Mouse (Mus musculus): Measurements from ENCODE around the gene Pbld1. TPM values are rescaled to one million over a fixed set of nuclear protein-coding genes. Genes with fewer than 3 reads are reported as not detected.

Pbld1 gene
- polyA plus RNA-seq (2014; fragmentation: Illumina TruSeq; extraction: RNeasy Lipid Tissue Mini Kit (QIAGEN cat#74804); ENCODE audit: insufficient read depth, low read depth, low replicate concordance): 3.7 TPM

DNA sequence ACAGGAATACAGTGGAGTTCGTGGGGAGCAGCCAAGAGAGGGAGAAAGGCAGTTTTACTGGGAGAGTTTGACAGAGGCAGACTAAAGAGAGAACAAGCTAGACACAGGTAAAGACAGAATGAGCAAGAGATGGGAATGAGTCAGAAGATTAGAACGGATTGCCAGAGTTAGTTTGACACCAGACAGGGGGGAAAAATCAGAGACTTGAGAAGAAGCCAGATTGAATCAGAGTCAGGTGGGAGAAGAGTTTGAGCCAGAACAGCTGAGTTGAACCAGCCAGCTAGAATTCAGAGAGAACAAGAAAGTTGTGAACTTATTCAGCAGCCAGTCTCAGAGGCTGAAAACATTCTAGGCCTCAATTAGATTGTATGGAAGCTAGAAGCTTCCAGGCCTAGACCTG is at the start of gene Pbld1:
Gene Pbld1 (plus strand): TSS at position 301 of the 400 bp plus-strand sequence.

GRCm38 (mm10) chr10:63023749-63024579 is 36.0 kb upstream of the Pbld1 start, which contains the start of the genes Hnrnph3 and Pbld2:
Gene Hnrnph3 (minus strand): TSS chr10:63024217.
Gene Pbld2 (plus strand): TSS chr10:63024315.

DNA sequence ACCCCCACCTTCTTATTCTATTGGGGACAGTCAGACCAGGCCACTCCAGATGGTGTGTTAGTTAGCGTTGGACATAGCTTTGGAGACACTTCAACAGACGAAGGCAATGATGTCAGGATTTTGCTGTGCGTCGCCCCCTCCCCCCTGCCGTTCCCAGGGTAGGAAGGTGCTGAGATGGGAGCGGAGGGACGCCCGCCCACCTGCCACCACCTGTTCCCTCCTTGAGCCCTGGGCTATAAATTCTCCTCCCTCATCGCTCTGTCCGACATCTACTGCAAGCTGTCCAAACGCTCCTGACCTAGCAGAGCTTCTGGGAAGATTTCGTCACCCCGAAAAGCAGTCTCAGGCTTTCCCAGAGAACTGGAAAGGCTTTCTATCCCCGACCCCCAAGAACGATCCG is 39.6 kb downstream of the Pbld1 start, which contains the start of gene Atoh7:
Gene Atoh7 (plus strand): TSS at position 131 of the 400 bp plus-strand sequence.

Other genes starting within 250 kb of the Pbld1 start
- 0.30 TPM for gene Tet1, start 151.2 kb upstream of the Pbld1 start, polyA plus RNA-seq (2014; fragmentation: Illumina TruSeq; extraction: RNeasy Lipid Tissue Mini Kit (QIAGEN cat#74804); ENCODE audit: insufficient read depth, low read depth, low replicate concordance)
- 11.1 TPM for gene Slc25a16, start 139.5 kb upstream of the Pbld1 start, polyA plus RNA-seq (2014; fragmentation: Illumina TruSeq; extraction: RNeasy Lipid Tissue Mini Kit (QIAGEN cat#74804); ENCODE audit: insufficient read depth, low read depth, low replicate concordance)
- 1.9 TPM for gene Dna2, start 113.1 kb upstream of the Pbld1 start, polyA plus RNA-seq (2014; fragmentation: Illumina TruSeq; extraction: RNeasy Lipid Tissue Mini Kit (QIAGEN cat#74804); ENCODE audit: insufficient read depth, low read depth, low replicate concordance)
- 3.8 TPM for gene Rufy2, start 79.9 kb upstream of the Pbld1 start, polyA plus RNA-seq (2014; fragmentation: Illumina TruSeq; extraction: RNeasy Lipid Tissue Mini Kit (QIAGEN cat#74804); ENCODE audit: insufficient read depth, low read depth, low replicate concordance)
- 41.0 TPM for gene Hnrnph3, start 35.9 kb upstream of the Pbld1 start, polyA plus RNA-seq (2014; fragmentation: Illumina TruSeq; extraction: RNeasy Lipid Tissue Mini Kit (QIAGEN cat#74804); ENCODE audit: insufficient read depth, low read depth, low replicate concordance)
- 1.7 TPM for gene Pbld2, start 35.8 kb upstream of the Pbld1 start, polyA plus RNA-seq (2014; fragmentation: Illumina TruSeq; extraction: RNeasy Lipid Tissue Mini Kit (QIAGEN cat#74804); ENCODE audit: insufficient read depth, low read depth, low replicate concordance)
- gene Atoh7, start 39.5 kb downstream of the Pbld1 start, polyA plus RNA-seq (2014; fragmentation: Illumina TruSeq; extraction: RNeasy Lipid Tissue Mini Kit (QIAGEN cat#74804); ENCODE audit: insufficient read depth, low read depth, low replicate concordance): not detected
- 0.37 TPM for gene Mypn, start 143.8 kb downstream of the Pbld1 start, polyA plus RNA-seq (2014; fragmentation: Illumina TruSeq; extraction: RNeasy Lipid Tissue Mini Kit (QIAGEN cat#74804); ENCODE audit: insufficient read depth, low read depth, low replicate concordance)
- gene Herc4, start 183.6 kb downstream of the Pbld1 start, polyA plus RNA-seq (2014; fragmentation: Illumina TruSeq; extraction: RNeasy Lipid Tissue Mini Kit (QIAGEN cat#74804); ENCODE audit: insufficient read depth, low read depth, low replicate concordance): 36.8 TPM

Measured in lung, adult 10 weeks (tissue).